Mouse (Mus musculus) CH12.LX (cell line): ENCODE measurements around the gene Ice1. TPM values are rescaled to one million over a fixed set of nuclear protein-coding genes. Genes with fewer than 3 reads are reported as not detected.

Experiments used
- DNase-seq: peaks from one replicate; pipeline ENCODE4 v3.0.0-alpha.2; 2013; ENCODE audit errors: extremely low read depth
- H3K27ac ChIP-seq: 2 replicates; pipeline ENCODE4 v1.5.1; 2012; ENCODE audit warnings: low read depth, mild to moderate bottlenecking, control low read depth, moderate library complexity; ENCODE audit not compliant: insufficient read depth
- H3K27me3 ChIP-seq: replicated peaks from 2 replicates; pipeline ENCODE3; 2012; ENCODE audit warnings: inconsistent platforms
- H3K36me3 ChIP-seq, 2 experiments: replicated peaks in 1 of 2; 2 replicates each; pipeline versions ENCODE3 to v1.6.1; 2012; ENCODE audit warnings: inconsistent platforms in 1 of 2, low read length in 1 of 2, mild to moderate bottlenecking in 1 of 2, mixed read lengths in 1 of 2, moderate library complexity in 1 of 2; ENCODE audit not compliant: control insufficient read depth in 1 of 2, insufficient read depth in 1 of 2
- H3K4me1 ChIP-seq, 2 experiments: 2 replicates each; pipeline ENCODE4 v1.6.1; 2012; ENCODE audit warnings: inconsistent platforms in 1 of 2, moderate library complexity in 1 of 2; ENCODE audit not compliant: insufficient read depth in 2 of 2, control insufficient read depth in 1 of 2
- H3K4me2 ChIP-seq: 2 replicates; pipeline ENCODE4 v1.6.1; 2012; ENCODE audit warnings: low read depth, mild to moderate bottlenecking, control low read depth; ENCODE audit not compliant: poor library complexity, insufficient read depth, severe bottlenecking
- H3K4me3 ChIP-seq, 3 experiments: fragments of 150-350 bp in 1 of 3; sonication (generic) in 1 of 3; replicated peaks in 1 of 3; 2 replicates each; pipeline versions ENCODE3 to v1.5.1; 2011 to 2012; ENCODE audit warnings: low read depth in 2 of 3, low read length in 2 of 3, mild to moderate bottlenecking in 2 of 3, moderate library complexity in 2 of 3, control low read depth in 1 of 3, improper control_type of control experiment in 1 of 3, inconsistent platforms in 1 of 3, mixed read lengths in 1 of 3; ENCODE audit not compliant: poor library complexity in 1 of 3
- H3K79me2 ChIP-seq: replicated peaks from 2 replicates; pipeline ENCODE4 v1.6.1; 2012; ENCODE audit warnings: mild to moderate bottlenecking, moderate library complexity; ENCODE audit not compliant: control insufficient read depth, poor library complexity, insufficient read depth, severe bottlenecking; ENCODE audit errors: extremely low read depth
- H3K9ac ChIP-seq: 2 replicates; pipeline ENCODE4 v1.6.1; 2012; ENCODE audit warnings: low read depth, mild to moderate bottlenecking, control low read depth, moderate library complexity; ENCODE audit not compliant: insufficient read depth
- H3K9me3 ChIP-seq: replicated peaks from 2 replicates; pipeline ENCODE3; 2012; ENCODE audit warnings: low read length, inconsistent platforms, mixed read lengths
- BHLHE40 ChIP-seq: IDR thresholded peaks from 2 replicates; pipeline ENCODE4 v1.6.1; 2011; ENCODE audit warnings: mild to moderate bottlenecking, low read depth, low read length, improper control_type of control experiment
- CHD1 ChIP-seq: IDR thresholded peaks from 2 replicates; pipeline ENCODE4 v1.6.1; 2012; ENCODE audit warnings: low read depth, low read length, improper control_type of control experiment, inconsistent platforms
- CTCF ChIP-seq, 2 experiments: IDR thresholded peaks in 1 of 2; conservative IDR thresholded peaks in 1 of 2; 2 replicates each; pipeline ENCODE4 v1.5.1; 2011 to 2012; ENCODE audit warnings: low read depth in 2 of 2, low read length in 2 of 2, improper control_type of control experiment in 1 of 2, inconsistent platforms in 1 of 2, mild to moderate bottlenecking in 1 of 2, moderate library complexity in 1 of 2
- E2F4 ChIP-seq: IDR thresholded peaks from 2 replicates; pipeline ENCODE4 v1.6.1; 2011; ENCODE audit warnings: low read depth, low read length, improper control_type of control experiment; ENCODE audit not compliant: insufficient replicate concordance
- EP300 ChIP-seq: IDR thresholded peaks from 2 replicates; pipeline ENCODE4 v1.6.1; 2011; ENCODE audit warnings: low read length, improper control_type of control experiment
- ETS1 ChIP-seq: conservative IDR thresholded peaks from 2 replicates; pipeline ENCODE4 v1.6.1; 2012; ENCODE audit warnings: low read depth, mild to moderate bottlenecking, inconsistent platforms, low read length, improper control_type of control experiment, moderate library complexity
- HCFC1 ChIP-seq: IDR thresholded peaks from 2 replicates; pipeline ENCODE4 v1.6.1; 2012; ENCODE audit warnings: low read depth, mild to moderate bottlenecking, inconsistent platforms, low read length, improper control_type of control experiment
- IRF4 ChIP-seq: IDR thresholded peaks from 2 replicates; pipeline ENCODE4 v1.6.1; 2014; ENCODE audit warnings: low read depth, mild to moderate bottlenecking, inconsistent platforms, low read length, improper control_type of control experiment
- KAT2A ChIP-seq: IDR thresholded peaks from 2 replicates; pipeline ENCODE4 v1.6.1; 2012; ENCODE audit warnings: low read length, improper control_type of control experiment, inconsistent platforms; ENCODE audit not compliant: insufficient replicate concordance
- MAFK ChIP-seq: IDR thresholded peaks from 2 replicates; pipeline ENCODE4 v1.6.1; 2011; ENCODE audit warnings: low read length, improper control_type of control experiment; ENCODE audit not compliant: insufficient replicate concordance
- MYC ChIP-seq: IDR thresholded peaks from 2 replicates; pipeline ENCODE4 v1.6.1; 2011; ENCODE audit warnings: low read depth, mild to moderate bottlenecking, improper control_type of control experiment, low read length
- RAD21 ChIP-seq: IDR thresholded peaks from 2 replicates; pipeline ENCODE4 v1.6.1; 2011; ENCODE audit warnings: low read depth, mild to moderate bottlenecking, low read length, improper control_type of control experiment, moderate library complexity
- SIN3A ChIP-seq: IDR thresholded peaks from 2 replicates; pipeline ENCODE4 v1.6.1; 2012; ENCODE audit warnings: low read length, improper control_type of control experiment, inconsistent platforms
- SMC3 ChIP-seq: IDR thresholded peaks from 2 replicates; pipeline ENCODE4 v1.6.1; 2011; ENCODE audit warnings: low read depth, low read length, improper control_type of control experiment
- dilution Hi-C: fragments of 300-500 bp; cut with MboI; formaldehyde crosslinking; loops from 2 replicates; pipeline ENCODE4 v1.14.3; 2020; ENCODE audit warnings: low sequenced_read_pairs; ENCODE audit not compliant: extremely low pct_unique_long_range_greater_than_20kb, extremely low pct_ligation_motif_present
- in situ Hi-C: fragments of 300-500 bp; cut with MboI; formaldehyde crosslinking; loops from 3 replicates; pipeline ENCODE4 v1.14.3; 2019; ENCODE audit warnings: low sequenced_read_pairs, low pct_ligation_motif_present, low pct_unique_long_range_greater_than_20kb, mixed read lengths
- polyA plus RNA-seq: library from polyadenylated mRNA; unstranded; fragments of >175 nt; gene quantifications from 2 replicates; pipeline ENCODE4 v1.2.1, GENCODE M21; 2012; ENCODE audit warnings: low read depth; ENCODE audit not compliant: insufficient read length
- total RNA-seq, 2 experiments: library from RNA; depleted of rRNA; stranded (reverse); fragments of 300-350 nt in 1 of 2; fragments of >200 nt in 1 of 2; gene quantifications; 2 replicates each; pipeline ENCODE4 v1.2.3; 2012 to 2014

Ice1 gene
- total and polyA plus RNA-seq, 3 experiments = 25.5 to 29.5 (median 25.8) TPM

GRCm38 (mm10) chr13:70612837-70613236, 24.6 kb downstream of the Ice1 start:
- in situ Hi-C loops = no loop called here
- dilution Hi-C loops = no loop called here

GRCm38 (mm10) chr13:70610431-70611420, 26.7 kb downstream of the Ice1 start:
- Histone ChIP-seq H3K79me2 (no peaks in the 10 kb centered on the region), H3K9me3 (no peaks in the 10 kb centered on the region), H3K9ac (no peak overlapping the region), H3K27me3 (no peaks in the 10 kb centered on the region), H3K27ac (no peak overlapping the region), H3K4me3 (no peak overlapping the region), H3K4me2 (no peak overlapping the region), H3K4me1 (no peaks in the 10 kb centered on the region), H3K36me3 (peaks cover 70 to 97% of the 10 kb centered on the region in 2 experiments)
- in situ Hi-C loops = no loop called here
- peak; percentile 68 for DNase-seq
- dilution Hi-C loops = no loop called here
- TF ChIP-seq RAD21 (peak; percentile 60), MYC (no peak), SMC3 (peak; percentile 64), CTCF (conservative IDR thresholded peaks at IDR 0.05 in 1 of 2, IDR thresholded peaks at IDR 0.05 in 1 of 2; ENCODE audit: low read depth in 2 of 2, low read length in 2 of 2) (peak; percentile 72 to 74)

More at GRCm38 (mm10) chr13:70612837-70613236, 24.6 kb downstream of the Ice1 start:
- TF ChIP-seq MAFK (no peak), SMC3 (no peak), SIN3A (no peak), BHLHE40 (no peak), CHD1 (no peak), E2F4 (no peak), EP300 (no peak), RAD21 (no peak), KAT2A (no peak), ETS1 (no peak), IRF4 (no peak), HCFC1 (no peak)
- H3K4me1 ChIP-seq = no peaks in the 10 kb centered on the region
- no peaks in the 10 kb centered on the region for H3K9me3 ChIP-seq
- no peaks in the 10 kb centered on the region for H3K79me2 ChIP-seq
- H3K4me3 ChIP-seq = no peak overlapping the region
- H3K27me3 ChIP-seq = no peaks in the 10 kb centered on the region
- peaks cover 73 to 97% of the 10 kb centered on the region in 2 experiments for H3K36me3 ChIP-seq
- no peak overlapping the region for H3K4me2 ChIP-seq
- H3K9ac ChIP-seq = no peak overlapping the region
- DNase-seq = no peak
- no peak overlapping the region for H3K27ac ChIP-seq
